Mouse (Mus musculus): ENCODE measurements at regions not wholly inside any gene's neighbourhood (a gene's known extent, or its start where the extent isn't known, plus 50 kb on each side); places are given as distances from the start of the nearest gene placed in this dataset.

- Histone ChIP-seq H3K4me1 (replicated peaks) (no peaks in the 10 kb centered on the region), H3K27ac (no peak overlapping the region), H3K27me3 (no peaks in the 10 kb centered on the region), H3K4me3 (replicated peaks) (no peak overlapping the region), H3K36me3 (no peaks in the 10 kb centered on the region), H3K9me3 (no peaks in the 10 kb centered on the region), H3K9ac (replicated peaks) (no peak overlapping the region), H3K4me2 (replicated peaks) (no peak overlapping the region)
- ATAC-seq, result no peak
- 80% methylated on average over 2 of the region's 2 CpGs for WGBS
Observed at GRCm38 (mm10) chr2:105552092-105552491, 116.6 kb upstream of the Pax6 start.

GRCm38 (mm10) chr2:105586782-105587181 is 81.9 kb upstream of the Pax6 start:
- H3K9me3 ChIP-seq, result no peaks in the 10 kb centered on the region
- 10% methylated on average over 2 of the region's 2 CpGs for WGBS
- H3K4me1 ChIP-seq (replicated peaks), result peaks cover 8% of the 10 kb centered on the region
- no peak overlapping the region for H3K4me3 ChIP-seq (replicated peaks)
- H3K9ac ChIP-seq (replicated peaks), result no peak overlapping the region
- no peak overlapping the region for H3K27ac ChIP-seq
- ATAC-seq, result peak; percentile 53; the same call in 1 of the 2 replicates
- H3K27me3 ChIP-seq, result peaks cover 72% of the 10 kb centered on the region
- no peak overlapping the region for H3K4me2 ChIP-seq (replicated peaks)
- H3K36me3 ChIP-seq, result no peaks in the 10 kb centered on the region

- no peak for ATAC-seq
- H3K27ac ChIP-seq, result no peak overlapping the region
- no peak overlapping the region for H3K4me2 ChIP-seq (replicated peaks)
- 0 out of 2 replicates have a peak, but pooled peaks cover 2% of the 10 kb centered on the region for H3K4me1 ChIP-seq (replicated peaks)
- no peaks in the 10 kb centered on the region for H3K36me3 ChIP-seq
- WGBS, result 85% methylated on average over 2 of the region's 2 CpGs
- no peaks in the 10 kb centered on the region for H3K9me3 ChIP-seq
- peaks cover 83% of the 10 kb centered on the region for H3K27me3 ChIP-seq
- H3K4me3 ChIP-seq (replicated peaks), result no peak overlapping the region
- H3K9ac ChIP-seq (replicated peaks), result no peak overlapping the region
Observed at GRCm38 (mm10) chr2:105594131-105594530, 74.6 kb upstream of the Pax6 start.

- Histone ChIP-seq H3K4me2 (replicated peaks) (no peak overlapping the region), H3K27ac (no peak overlapping the region), H3K9ac (replicated peaks) (no peak overlapping the region), H3K4me1 (replicated peaks) (peaks cover 12% of the 10 kb centered on the region), H3K4me3 (replicated peaks) (no peak overlapping the region), H3K9me3 (no peaks in the 10 kb centered on the region), H3K36me3 (no peaks in the 10 kb centered on the region), H3K27me3 (peaks cover 90% of the 10 kb centered on the region)
- peak; percentile 55; the same call in 1 of the 2 replicates for ATAC-seq
- WGBS, result 56% methylated on average over 11 of the region's 11 CpGs
Observed at GRCm38 (mm10) chr2:105604553-105605116, 64.1 kb upstream of the Pax6 start.

GRCm38 (mm10) chr2:105607969-105608538 is 60.6 kb upstream of the Pax6 start:
- H3K4me3 ChIP-seq (replicated peaks), result no peak overlapping the region
- H3K4me2 ChIP-seq (replicated peaks), result no peak overlapping the region
- no peak overlapping the region for H3K9ac ChIP-seq (replicated peaks)
- H3K4me1 ChIP-seq (replicated peaks), result peaks cover 32% of the 10 kb centered on the region
- no peaks in the 10 kb centered on the region for H3K9me3 ChIP-seq
- WGBS, result 53% methylated on average over 8 of the region's 8 CpGs
- ATAC-seq, result no peak
- no peak overlapping the region for H3K27ac ChIP-seq
- H3K36me3 ChIP-seq, result no peaks in the 10 kb centered on the region
- H3K27me3 ChIP-seq, result peaks cover 89% of the 10 kb centered on the region

GRCm38 (mm10) chr2:105608756-105609155 is 59.9 kb upstream of the Pax6 start:
- Histone ChIP-seq H3K36me3 (no peaks in the 10 kb centered on the region), H3K4me1 (replicated peaks) (peaks cover 32% of the 10 kb centered on the region), H3K27me3 (peaks cover 91% of the 10 kb centered on the region), H3K9ac (replicated peaks) (no peak overlapping the region), H3K4me3 (replicated peaks) (no peak overlapping the region), H3K27ac (no peak overlapping the region), H3K4me2 (replicated peaks) (no peak overlapping the region), H3K9me3 (no peaks in the 10 kb centered on the region)
- ATAC-seq, result no peak
- 79% methylated on average over 7 of the region's 7 CpGs for WGBS

GRCm38 (mm10) chr2:105611014-105611413 is 57.7 kb upstream of the Pax6 start:
- H3K9me3 ChIP-seq, result no peaks in the 10 kb centered on the region
- H3K27me3 ChIP-seq, result peaks cover 86% of the 10 kb centered on the region
- WGBS, result 21% methylated on average over 5 of the region's 5 CpGs
- ATAC-seq, result no peak
- H3K4me3 ChIP-seq (replicated peaks), result no peak overlapping the region
- H3K27ac ChIP-seq, result no peak overlapping the region
- H3K4me1 ChIP-seq (replicated peaks), result peaks cover 30% of the 10 kb centered on the region
- no peaks in the 10 kb centered on the region for H3K36me3 ChIP-seq
- no peak overlapping the region for H3K9ac ChIP-seq (replicated peaks)
- H3K4me2 ChIP-seq (replicated peaks), result no peak overlapping the region

GRCm38 (mm10) chr2:105611651-105612050 is 57.0 kb upstream of the Pax6 start:
- no peak for ATAC-seq
- peaks cover 32% of the 10 kb centered on the region for H3K4me1 ChIP-seq (replicated peaks)
- no peaks in the 10 kb centered on the region for H3K9me3 ChIP-seq
- H3K27me3 ChIP-seq, result peaks cover 80% of the 10 kb centered on the region
- 7% methylated on average over 4 of the region's 4 CpGs for WGBS
- H3K4me3 ChIP-seq (replicated peaks), result no peak overlapping the region
- no peaks in the 10 kb centered on the region for H3K36me3 ChIP-seq
- H3K4me2 ChIP-seq (replicated peaks), result peak overlapping the region; percentile 38
- 0 out of 2 replicates have a peak overlapping the region, but pooled peaks have one; percentile 3 for H3K9ac ChIP-seq (replicated peaks)
- H3K27ac ChIP-seq, result peak overlapping the region; percentile 40

- WGBS, result 2% methylated on average over 21 of the region's 21 CpGs
- peaks cover 75% of the 10 kb centered on the region for H3K27me3 ChIP-seq
Observed at GRCm38 (mm10) chr2:105612051-105612664, 56.5 kb upstream of the Pax6 start.

GRCm38 (mm10) chr2:105612706-105613105 is 56.0 kb upstream of the Pax6 start:
- H3K27ac ChIP-seq, result no peak overlapping the region
- H3K36me3 ChIP-seq, result no peaks in the 10 kb centered on the region
- WGBS, result 30% methylated on average over 7 of the region's 7 CpGs
- ATAC-seq, result no peak
- H3K4me1 ChIP-seq (replicated peaks), result peaks cover 33% of the 10 kb centered on the region
- peaks cover 71% of the 10 kb centered on the region for H3K27me3 ChIP-seq
- no peak overlapping the region for H3K9ac ChIP-seq (replicated peaks)
- H3K4me2 ChIP-seq (replicated peaks), result peak overlapping the region; percentile 38
- no peaks in the 10 kb centered on the region for H3K9me3 ChIP-seq
- no peak overlapping the region for H3K4me3 ChIP-seq (replicated peaks)

More at GRCm38 (mm10) chr2:105612051-105612664, 56.5 kb upstream of the Pax6 start:
- Histone ChIP-seq H3K4me3 (replicated peaks) (0 out of 2 replicates have a peak overlapping the region, but pooled peaks have one; percentile 1), H3K36me3 (no peaks in the 10 kb centered on the region), H3K4me1 (replicated peaks) (peaks cover 33% of the 10 kb centered on the region), H3K9me3 (no peaks in the 10 kb centered on the region), H3K9ac (replicated peaks) (0 out of 2 replicates have a peak overlapping the region, but pooled peaks have one; percentile 3), H3K4me2 (replicated peaks) (peak overlapping the region; percentile 38), H3K27ac (peak overlapping the region; percentile 40)
- ATAC-seq, result peak; percentile 83

- Histone ChIP-seq H3K9me3 (no peaks in the 10 kb centered on the region), H3K4me1 (replicated peaks) (peaks cover 33% of the 10 kb centered on the region), H3K27ac (no peak overlapping the region), H3K4me2 (replicated peaks) (no peak overlapping the region), H3K9ac (replicated peaks) (no peak overlapping the region), H3K4me3 (replicated peaks) (no peak overlapping the region), H3K27me3 (peaks cover 71% of the 10 kb centered on the region), H3K36me3 (no peaks in the 10 kb centered on the region)
- 61% methylated on average over 6 of the region's 6 CpGs for WGBS
- no peak for ATAC-seq
Observed at GRCm38 (mm10) chr2:105613243-105613642, 55.5 kb upstream of the Pax6 start.
